Mouse (Mus musculus): ENCODE results near the gene Jmjd4. TPM values are rescaled to one million over a fixed set of nuclear protein-coding genes. Genes with fewer than 3 reads are reported as not detected.
A peak's percentile ranks its signal among the peaks of the same experiment; 100 is the strongest.

Jmjd4 gene
- total and polyA plus RNA-seq, 3 experiments, result 14.5 to 18.1 TPM; not detected in 1

DNA sequence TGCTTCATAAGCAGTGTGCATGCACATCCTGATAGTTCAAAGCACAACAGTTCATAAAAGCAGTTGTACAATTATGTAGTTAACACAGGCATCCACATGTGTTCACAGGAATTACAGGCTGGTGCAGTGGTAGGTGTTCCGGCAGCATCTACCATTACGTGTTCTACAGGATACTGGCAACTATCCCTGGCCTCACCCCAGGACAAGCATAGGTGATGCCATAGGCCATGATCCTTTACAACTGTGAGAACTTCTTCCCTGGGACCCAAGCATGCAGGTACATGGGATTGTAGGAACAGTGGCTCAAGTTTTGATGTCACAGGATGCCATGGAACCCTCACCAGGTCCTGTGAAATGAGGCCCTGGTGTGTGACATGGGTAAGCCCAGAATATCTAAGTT, 10.6 kb downstream of the Jmjd4 start:
- TF ChIP-seq POLR2AphosphoS2 (IDR thresholded peaks at IDR 0.05; ENCODE audit: low read length) (0 out of 2 replicates have a peak, but pooled peaks have one; percentile 51), RCOR1 (IDR thresholded peaks at IDR 0.05; ENCODE audit: low read depth, low read length) (no peak), JUND (IDR thresholded peaks at IDR 0.05; ENCODE audit: low read depth, low read length) (no peak)
- Histone ChIP-seq H3K4me1 (ENCODE audit: control insufficient read depth in 1 of 2, insufficient read depth in 2 of 2, low read length in 2 of 2) (no peaks in the 10 kb centered on the region), H3K4me3 (ENCODE audit: control insufficient read depth in 1 of 2, insufficient read depth in 1 of 2, low read depth in 2 of 2, low read length in 2 of 2) (no peak overlapping the region), H3K27me3 (ENCODE audit: control insufficient read depth in 1 of 2, insufficient read depth in 2 of 2, low read length in 2 of 2) (no peaks in the 10 kb centered on the region), H3K79me2 (ENCODE audit: control insufficient read depth, insufficient read depth, low read length, poor library complexity) (no peaks in the 10 kb centered on the region), H3K36me3 (ENCODE audit: control insufficient read depth in 1 of 2, insufficient read depth in 2 of 2, low read length in 2 of 2) (peaks cover 0 to 2% of the 10 kb centered on the region in 2 experiments; a peak in 2 of 4 replicates), H3K27ac (ENCODE audit: control insufficient read depth, low read depth, low read length) (no peak overlapping the region), H3K9ac (ENCODE audit: control insufficient read depth, low read depth, low read length, poor library complexity, severe bottlenecking) (no peak overlapping the region), H3K9me3 (replicated peaks; ENCODE audit: insufficient read depth, low read length) (no peaks in the 10 kb centered on the region)
- no peak for DNase-seq (ENCODE audit: low read depth, low spot score)

DNA sequence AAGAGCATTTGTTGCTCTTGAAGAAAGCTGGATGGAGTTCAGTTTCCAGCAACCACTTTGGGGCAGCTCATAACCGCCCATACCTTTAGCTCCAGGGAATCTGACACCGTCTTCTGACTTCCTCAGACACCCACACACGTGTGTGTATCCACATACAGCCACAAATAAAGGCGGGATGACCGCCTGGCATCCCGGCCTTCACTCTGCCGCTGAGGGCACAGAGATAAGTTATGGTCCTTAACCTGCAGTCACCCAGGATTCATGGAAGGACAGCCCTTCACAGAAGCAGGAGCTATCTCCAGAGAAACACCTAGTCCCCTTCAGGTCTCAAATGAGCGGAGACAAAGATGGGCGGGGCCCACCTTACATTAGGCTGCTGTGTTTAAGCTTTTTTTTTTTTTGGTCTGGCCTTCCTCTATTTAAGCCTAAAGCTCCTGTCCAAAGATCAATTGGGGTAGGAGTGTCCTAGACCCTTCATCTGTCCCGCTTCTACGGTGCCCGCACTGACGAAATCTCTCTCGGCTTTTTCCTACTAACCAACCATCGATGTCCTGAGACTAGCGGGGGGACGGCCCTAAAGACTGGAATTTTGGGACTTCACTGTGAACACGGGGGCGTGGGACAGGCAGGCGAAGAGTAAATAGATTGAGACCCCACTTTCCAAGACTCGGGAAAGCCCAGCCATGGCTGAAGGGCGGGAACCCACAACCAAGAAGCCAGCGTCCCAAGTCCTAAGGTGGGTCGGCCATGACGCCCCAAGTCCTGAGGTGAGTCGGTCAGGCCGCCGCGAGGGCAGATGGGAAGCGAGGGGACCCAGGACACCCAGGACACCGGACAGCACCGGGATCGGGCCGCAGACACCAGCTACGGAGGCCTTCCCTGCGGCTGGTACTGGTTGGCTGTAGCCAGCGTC, 21.8 kb downstream of the Jmjd4 start:
- Histone ChIP-seq H3K27ac (ENCODE audit: control insufficient read depth, low read depth, low read length) (no peak overlapping the region), H3K4me1 (ENCODE audit: control insufficient read depth in 1 of 2, insufficient read depth in 2 of 2, low read length in 2 of 2) (no peaks in the 10 kb centered on the region), H3K36me3 (ENCODE audit: control insufficient read depth in 1 of 2, insufficient read depth in 2 of 2, low read length in 2 of 2) (no peaks in the 10 kb centered on the region), H3K4me3 (ENCODE audit: control insufficient read depth in 1 of 2, insufficient read depth in 1 of 2, low read depth in 2 of 2, low read length in 2 of 2) (no peak overlapping the region), H3K9ac (ENCODE audit: control insufficient read depth, low read depth, low read length, poor library complexity, severe bottlenecking) (no peak overlapping the region), H3K79me2 (ENCODE audit: control insufficient read depth, insufficient read depth, low read length, poor library complexity) (no peaks in the 10 kb centered on the region), H3K27me3 (ENCODE audit: control insufficient read depth in 1 of 2, insufficient read depth in 2 of 2, low read length in 2 of 2) (peaks cover 0 to 2% of the 10 kb centered on the region in 2 experiments; a peak in 2 of 4 replicates), H3K9me3 (replicated peaks; ENCODE audit: insufficient read depth, low read length) (no peaks in the 10 kb centered on the region)
- no peak for DNase-seq (ENCODE audit: low read depth, low spot score)
- TF ChIP-seq TAL1 (IDR thresholded peaks at IDR 0.05; ENCODE audit: low read length), result no peak

DNA sequence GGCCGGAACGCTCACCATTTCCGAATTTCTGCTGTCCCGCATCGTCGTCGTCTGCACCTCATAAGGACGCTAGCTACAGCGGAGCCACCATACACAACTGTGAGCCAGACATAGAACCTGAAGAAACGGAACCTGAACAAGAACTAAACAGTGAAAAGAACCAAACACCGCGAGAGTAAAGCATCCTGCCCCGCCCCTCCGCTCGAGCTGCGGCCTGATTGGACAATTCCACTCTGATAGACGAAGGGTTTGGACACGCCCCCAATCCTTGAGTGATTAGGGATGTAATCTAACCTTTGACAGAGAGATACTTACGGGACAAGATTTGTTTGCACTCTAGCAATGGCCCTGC, 22.5 kb downstream of the Jmjd4 start, which contains the start of gene Zfp867:
Zfp867 (minus strand) TSS at position 149 of the 352 bp plus-strand sequence.
- Histone ChIP-seq H3K79me2 (ENCODE audit: control insufficient read depth, insufficient read depth, low read length, poor library complexity) (no peaks in the 10 kb centered on the region), H3K27me3 (ENCODE audit: control insufficient read depth in 1 of 2, insufficient read depth in 2 of 2, low read length in 2 of 2) (peaks cover 0 to 2% of the 10 kb centered on the region in 2 experiments; a peak in 2 of 4 replicates), H3K4me1 (ENCODE audit: control insufficient read depth in 1 of 2, insufficient read depth in 2 of 2, low read length in 2 of 2) (peaks cover 0 to 3% of the 10 kb centered on the region in 2 experiments; a peak in 1 of 4 replicates), H3K9me3 (replicated peaks; ENCODE audit: insufficient read depth, low read length) (no peaks in the 10 kb centered on the region), H3K27ac (ENCODE audit: control insufficient read depth, low read depth, low read length) (no peak within 1 kb of the TSS), H3K4me3 (ENCODE audit: control insufficient read depth in 1 of 2, insufficient read depth in 1 of 2, low read depth in 2 of 2, low read length in 2 of 2) (no peak within 1 kb of the TSS), H3K36me3 (ENCODE audit: control insufficient read depth in 1 of 2, insufficient read depth in 2 of 2, low read length in 2 of 2) (no peaks in the 10 kb centered on the region), H3K9ac (ENCODE audit: control insufficient read depth, low read depth, low read length, poor library complexity, severe bottlenecking) (no peak within 1 kb of the TSS)
- TF ChIP-seq E2F4 (IDR thresholded peaks at IDR 0.05; ENCODE audit: borderline replicate concordance, low read depth, low read length), result no peak
- 0 out of 4 replicates have a peak, but pooled peaks of 1 of the 2 experiments have one; percentile 31 for TF ChIP-seq POLR2A (IDR thresholded peaks at IDR 0.05; ENCODE audit: control insufficient read depth in 1 of 2, insufficient read depth in 1 of 2, low read depth in 1 of 2, low read length in 2 of 2, poor library complexity in 1 of 2)
- no peak for DNase-seq (ENCODE audit: low read depth, low spot score)

DNA sequence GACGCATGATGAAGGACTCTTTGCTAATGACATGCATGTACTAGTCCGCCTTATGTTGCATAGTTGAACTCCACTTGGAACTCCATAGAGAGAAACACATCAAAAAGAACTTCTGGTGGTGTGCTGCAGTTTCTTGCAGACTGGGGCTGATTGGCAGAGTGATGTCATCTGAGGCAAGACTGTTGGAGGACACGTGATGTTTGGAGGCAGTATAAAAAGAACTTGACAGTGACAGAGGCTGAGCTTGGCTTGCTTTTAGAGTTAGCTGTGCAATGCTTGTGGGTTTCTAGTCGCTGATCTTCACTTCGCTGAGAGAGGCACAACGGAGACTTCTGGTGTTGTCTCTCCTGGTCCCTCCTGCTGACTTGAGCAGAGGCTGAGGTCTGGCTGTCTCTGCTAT, 27.4 kb downstream of the Jmjd4 start:
- Histone ChIP-seq H3K9me3 (replicated peaks; ENCODE audit: insufficient read depth, low read length) (no peaks in the 10 kb centered on the region), H3K27me3 (ENCODE audit: control insufficient read depth in 1 of 2, insufficient read depth in 2 of 2, low read length in 2 of 2) (peaks cover 0 to 3% of the 10 kb centered on the region in 2 experiments; a peak in 3 of 4 replicates), H3K27ac (ENCODE audit: control insufficient read depth, low read depth, low read length) (no peak overlapping the region), H3K4me1 (ENCODE audit: control insufficient read depth in 1 of 2, insufficient read depth in 2 of 2, low read length in 2 of 2) (peaks cover 0 to 6% of the 10 kb centered on the region in 2 experiments; a peak in 1 of 4 replicates), H3K36me3 (ENCODE audit: control insufficient read depth in 1 of 2, insufficient read depth in 2 of 2, low read length in 2 of 2) (no peaks in the 10 kb centered on the region), H3K9ac (ENCODE audit: control insufficient read depth, low read depth, low read length, poor library complexity, severe bottlenecking) (no peak overlapping the region), H3K4me3 (ENCODE audit: control insufficient read depth in 1 of 2, insufficient read depth in 1 of 2, low read depth in 2 of 2, low read length in 2 of 2) (no peak overlapping the region; a peak in 1 of 4 replicates), H3K79me2 (ENCODE audit: control insufficient read depth, insufficient read depth, low read length, poor library complexity) (no peaks in the 10 kb centered on the region)
- peak; percentile 38 for DNase-seq (ENCODE audit: low read depth, low spot score)
- TF ChIP-seq TCF12 (IDR thresholded peaks at IDR 0.05; ENCODE audit: low read depth, low read length) (no peak), SMC3 (IDR thresholded peaks at IDR 0.05; ENCODE audit: low read depth, low read length) (no peak), RCOR1 (IDR thresholded peaks at IDR 0.05; ENCODE audit: low read depth, low read length) (no peak), MAX (IDR thresholded peaks at IDR 0.05; ENCODE audit: low read length) (no peak; the same call in 1 of the 2 replicates), MXI1 (IDR thresholded peaks at IDR 0.05; ENCODE audit: low read depth, low read length) (peak; percentile 38; the same call in 1 of the 2 replicates), CHD2 (IDR thresholded peaks at IDR 0.05; ENCODE audit: low read length) (no peak), POLR2AphosphoS2 (IDR thresholded peaks at IDR 0.05; ENCODE audit: low read length) (no peak; the same call in 1 of the 2 replicates), USF2 (IDR thresholded peaks at IDR 0.05; ENCODE audit: borderline replicate concordance in 1 of 2, insufficient read depth in 1 of 2, low read depth in 1 of 2, low read length in 2 of 2) (peak in 1 of 2 experiments; percentile 70; a peak in 1 of 4 replicates), BHLHE40 (IDR thresholded peaks at IDR 0.05; ENCODE audit: borderline replicate concordance, low read depth, low read length) (no peak), TBP (IDR thresholded peaks at IDR 0.05; ENCODE audit: low read depth, low read length) (no peak), USF1 (IDR thresholded peaks at IDR 0.05; ENCODE audit: low read depth, low read length) (peak; percentile 91), ZC3H11A (IDR thresholded peaks at IDR 0.05; ENCODE audit: low read depth, low read length) (no peak), MYC (IDR thresholded peaks at IDR 0.05; ENCODE audit: low read depth, low read length) (no peak), NRF1 (IDR thresholded peaks at IDR 0.05; ENCODE audit: insufficient read depth, low read depth, low read length, poor library complexity, severe bottlenecking) (no peak; the same call in 1 of the 2 replicates)
